Mouse (Mus musculus) cerebellum, adult 2 months (tissue): ENCODE measurements around the gene Sprn.

Experiments
- CTCF ChIP-seq: fragments of 200-500 bp; IDR thresholded peaks from 2 replicates; pipeline ENCODE4 v1.5.1; 2011; ENCODE audit warnings: low read depth, mild to moderate bottlenecking, control low read depth, low read length, moderate library complexity, borderline replicate concordance; ENCODE audit not compliant: insufficient read depth
- POLR2A ChIP-seq: fragments of 200-500 bp; IDR thresholded peaks from 2 replicates; pipeline ENCODE4 v1.6.1; 2011; ENCODE audit warnings: low read length, control low read depth, borderline replicate concordance; ENCODE audit not compliant: insufficient read depth

DNA sequence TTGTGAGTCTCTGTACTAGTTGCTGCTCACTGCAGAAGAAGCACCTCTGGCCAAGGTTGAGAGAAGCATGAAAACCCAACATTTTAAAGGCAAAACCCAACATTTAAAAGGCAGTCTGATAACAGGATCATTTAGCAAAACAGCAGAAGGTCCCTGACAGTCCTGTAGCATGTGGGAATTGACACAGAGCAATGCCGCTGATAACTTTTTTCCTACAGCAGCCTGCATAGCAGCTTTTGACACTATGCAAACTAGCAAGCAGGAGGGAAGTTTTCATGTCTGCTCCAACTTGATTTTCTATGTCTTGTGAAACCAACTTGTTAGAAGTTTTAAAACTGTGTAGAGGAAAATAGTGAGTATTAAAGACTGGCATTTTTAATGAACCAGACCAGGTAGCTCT, 30.3 kb downstream of the Sprn start:
- TF ChIP-seq POLR2A: no peak
- no peak for TF ChIP-seq CTCF
